Mouse (Mus musculus) monocyte, adult 2 months (primary cell): ENCODE data around the gene Dmrta1.
"Not testable (repeated sequence)": the region's sequence is repeated elsewhere in the genome, so short reads cannot be mapped to it uniquely, and the experiment has no call there.

Experiments
- DNase-seq, 2 experiments: peaks; one replicate each; pipeline ENCODE4 v3.0.0; 2022; ENCODE audit warnings: low spot score in 2 of 2, low read depth in 1 of 2

Dmrta1 gene

GRCm38 (mm10) chr4:89679195-89679594 lies at the start of gene Dmrta1:
Gene Dmrta1, plus strand, starts transcription at chr4:89679436.
- no peak for DNase-seq

DNA sequence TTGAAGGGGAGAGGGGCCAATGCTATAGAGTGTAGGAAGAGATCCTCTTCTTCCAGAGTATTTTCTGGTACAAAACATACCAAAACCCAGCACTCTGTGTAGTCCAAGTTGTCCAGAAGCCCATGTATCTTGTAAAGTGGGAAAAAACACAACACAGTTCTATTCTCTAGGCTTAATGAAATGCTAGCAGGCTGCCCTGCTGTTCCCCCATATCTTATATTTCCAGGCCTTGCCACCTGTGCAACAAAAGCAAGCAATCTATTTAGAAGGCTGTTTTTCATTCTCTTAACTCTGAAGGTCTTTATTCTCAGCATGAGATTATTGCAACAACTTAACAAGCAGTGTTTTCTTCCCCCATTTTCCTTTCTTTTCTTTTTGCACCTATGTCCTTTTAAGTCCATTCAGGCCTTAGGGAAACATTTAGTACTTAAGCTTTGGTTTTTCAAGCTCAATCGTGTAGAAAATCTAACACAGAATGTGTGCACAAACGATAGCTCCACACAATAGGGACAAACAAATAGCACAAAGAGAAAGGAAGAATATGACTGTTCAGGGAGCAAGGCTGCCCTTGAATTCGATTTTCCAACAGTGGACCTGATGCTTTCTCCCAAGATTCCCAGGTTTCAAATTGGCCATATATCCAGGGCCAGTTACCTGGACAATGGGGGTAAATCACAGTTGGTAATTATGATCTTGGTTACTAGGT lies 48.7 kb upstream of the Dmrta1 start:
- DNase-seq, result no peak

DNA sequence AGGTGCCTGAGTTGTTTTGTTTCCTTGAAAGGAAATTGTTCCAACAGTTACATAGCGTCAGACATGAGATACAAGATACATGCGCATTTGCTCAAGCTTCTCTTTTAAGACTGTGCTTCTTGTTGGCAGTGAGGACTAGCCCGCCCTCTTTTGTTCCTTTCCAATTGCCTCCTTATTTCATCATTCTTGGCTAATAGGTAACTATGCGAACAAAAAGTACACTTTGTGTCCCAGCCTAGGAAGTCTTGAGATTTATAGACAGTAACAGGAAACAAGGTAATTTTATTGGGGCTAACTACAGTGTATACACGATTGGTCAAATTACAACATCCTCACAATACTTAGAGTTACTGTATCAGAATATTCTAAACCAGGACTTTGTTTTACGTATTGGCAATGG lies 47.7 kb upstream of the Dmrta1 start:
- no peak for DNase-seq

DNA sequence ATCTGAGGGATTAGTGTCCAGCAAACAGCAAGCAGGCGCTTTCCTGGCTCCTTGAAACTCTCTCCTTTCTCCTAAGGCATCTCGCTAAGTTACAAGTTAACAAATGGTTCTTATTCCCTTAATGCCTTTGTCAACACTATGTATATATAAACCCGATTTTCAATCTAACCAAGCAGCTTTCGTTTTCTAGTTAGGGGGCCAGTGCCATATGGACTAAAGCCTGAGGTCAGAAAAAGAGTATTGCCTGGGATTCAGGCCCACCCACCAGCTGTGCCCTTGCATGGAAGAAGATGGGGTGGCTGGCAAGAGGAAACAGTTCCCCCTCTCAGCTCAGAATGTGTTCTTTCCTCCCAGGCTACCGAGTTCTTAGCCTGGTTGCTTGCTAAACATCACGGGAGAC lies 40.6 kb upstream of the Dmrta1 start:
- no peak for DNase-seq

GRCm38 (mm10) chr4:89644235-89645115 lies 34.8 kb upstream of the Dmrta1 start:
- no peak for DNase-seq

- no peak for DNase-seq
Observed at GRCm38 (mm10) chr4:89650352-89651311, 28.6 kb upstream of the Dmrta1 start.

GRCm38 (mm10) chr4:89651312-89651686 lies 27.9 kb upstream of the Dmrta1 start:
- DNase-seq, result no peak

GRCm38 (mm10) chr4:89651779-89652178 lies 27.5 kb upstream of the Dmrta1 start:
- no peak for DNase-seq

- no peak for DNase-seq
Observed at GRCm38 (mm10) chr4:89663406-89663805, 15.8 kb upstream of the Dmrta1 start.

DNA sequence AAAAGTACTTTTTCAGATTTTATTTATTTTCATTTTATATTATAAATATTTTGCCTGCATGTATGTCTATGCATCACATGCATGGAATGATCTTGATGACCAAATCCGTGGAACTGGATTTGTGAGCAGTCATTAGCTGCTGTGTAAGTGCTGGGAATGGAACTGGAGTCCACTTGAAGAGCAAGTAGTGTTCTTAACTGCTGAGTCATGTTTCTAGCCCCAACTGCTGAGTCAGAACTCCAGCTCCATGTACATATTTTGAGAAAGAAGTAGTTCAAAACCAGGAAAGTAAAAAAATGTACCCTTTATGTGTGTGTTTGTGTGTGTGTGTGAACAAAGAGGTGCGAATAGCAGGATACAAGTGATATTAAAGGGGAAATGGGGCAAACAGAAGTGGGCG lies 4.5 kb upstream of the Dmrta1 start:
- DNase-seq, result no peak

DNA sequence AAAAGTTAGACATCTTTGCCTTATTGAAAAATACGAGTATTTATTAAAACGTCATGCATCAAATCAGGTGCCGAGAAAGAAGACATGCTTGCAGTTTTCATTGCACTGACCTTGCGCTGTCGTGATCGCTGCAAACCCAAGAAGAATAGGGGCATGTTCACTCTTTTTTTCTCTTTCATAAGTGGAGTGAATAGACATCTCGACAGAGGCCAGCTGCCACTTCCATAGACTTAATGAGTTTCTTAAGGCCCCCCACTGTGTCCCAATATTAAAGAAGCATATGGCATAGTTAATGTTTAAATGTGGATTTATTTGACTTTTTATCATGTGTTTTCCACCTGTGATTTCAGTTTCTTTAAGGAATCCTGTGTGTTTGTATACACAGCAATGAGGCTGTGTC lies 1.3 kb upstream of the Dmrta1 start:
- no peak for DNase-seq

GRCm38 (mm10) chr4:89678713-89679112 lies 523 bp upstream of the Dmrta1 start:
- DNase-seq, result no peak

GRCm38 (mm10) chr4:89687961-89688803 lies 8.9 kb downstream of the Dmrta1 start:
- no peak for DNase-seq

DNA sequence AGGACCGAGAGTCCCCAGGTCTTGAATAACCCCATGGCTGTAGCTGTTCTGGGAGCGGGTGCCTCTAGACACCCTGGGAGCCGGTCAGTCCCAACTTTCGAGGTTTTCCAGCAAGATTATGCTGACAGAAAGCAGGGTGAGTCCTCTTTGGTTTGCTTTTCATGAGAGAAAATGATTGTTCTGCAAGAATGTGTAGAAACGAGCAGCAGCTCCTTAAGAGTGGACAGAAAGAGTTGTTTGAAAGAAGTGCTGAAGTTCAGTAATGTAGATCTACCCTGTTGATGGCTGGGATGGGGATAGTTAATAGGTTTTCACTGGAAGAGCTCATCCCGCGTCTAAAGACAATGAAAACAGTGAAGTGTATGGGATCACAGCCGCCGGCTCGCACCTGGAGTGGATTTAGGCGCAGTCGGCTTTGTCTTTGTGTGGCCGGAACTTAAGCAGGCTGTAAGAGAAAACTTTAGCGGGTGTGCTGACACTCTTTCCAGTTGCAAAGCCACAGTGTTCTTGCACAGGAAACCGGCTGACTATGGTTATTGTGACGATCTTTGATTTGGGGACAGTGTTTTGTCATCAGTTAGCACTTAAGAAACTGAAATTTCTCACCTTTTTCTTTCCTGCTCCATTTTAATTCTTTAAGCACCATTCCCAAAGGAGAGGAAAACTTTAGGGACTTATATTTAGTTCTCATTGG lies 9.7 kb downstream of the Dmrta1 start:
- DNase-seq, result no peak

DNA sequence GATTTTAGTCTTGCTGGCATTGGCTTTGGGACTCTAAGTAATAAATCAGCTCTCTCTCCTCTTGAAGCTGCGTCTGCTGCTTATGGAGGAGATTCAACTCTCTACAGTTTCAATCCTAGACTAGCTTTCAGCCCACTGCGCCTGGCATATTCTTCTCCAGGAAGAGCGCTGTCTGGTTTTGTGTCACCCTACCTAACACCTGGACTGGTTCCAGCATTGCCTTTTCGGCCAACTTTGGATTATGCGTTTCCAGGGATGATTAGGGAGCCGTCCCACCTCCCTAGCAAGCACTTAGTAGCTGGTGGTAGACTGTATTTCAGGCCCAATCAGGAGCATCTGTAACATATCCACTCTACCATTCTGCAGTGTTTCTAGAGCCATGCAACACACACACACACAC lies 12.7 kb downstream of the Dmrta1 start:
- no peak for DNase-seq

DNA sequence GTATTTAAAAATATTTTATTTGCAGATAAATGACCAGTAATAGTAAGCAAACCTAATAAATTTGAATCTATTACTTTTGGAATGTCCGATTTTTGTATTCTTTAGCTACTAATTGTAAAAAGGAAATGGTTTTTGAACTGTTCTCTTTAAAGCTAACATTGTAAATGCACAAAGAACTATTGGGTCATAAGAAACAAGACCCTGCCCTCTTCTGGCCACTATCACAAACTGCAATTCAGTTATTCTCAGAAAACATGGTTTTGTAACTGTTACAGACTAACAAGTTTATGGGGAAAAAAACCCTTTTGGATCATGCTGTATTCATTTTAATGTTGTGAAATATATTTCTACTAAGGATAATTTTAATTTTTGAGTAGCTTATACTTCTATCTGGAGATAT lies 13.5 kb downstream of the Dmrta1 start:
- no peak for DNase-seq

DNA sequence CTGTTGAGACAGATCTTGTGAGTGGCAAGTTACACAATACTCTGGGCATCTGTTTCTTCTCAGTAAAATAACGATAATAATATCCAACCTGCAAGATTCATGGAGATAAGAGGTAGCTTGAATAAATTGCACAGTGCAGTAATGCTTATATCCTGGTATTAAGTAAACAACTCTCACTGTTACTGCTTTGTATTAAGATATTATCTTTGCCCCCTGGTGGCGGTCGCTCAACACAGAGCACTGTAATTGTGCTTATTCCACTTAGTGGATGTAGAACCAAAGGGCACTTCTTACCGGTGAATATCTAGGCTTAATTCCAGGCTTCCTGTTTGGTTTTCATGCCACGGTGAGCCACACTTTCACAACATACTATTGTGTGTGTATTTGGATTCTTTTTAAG lies 16.4 kb downstream of the Dmrta1 start:
- no peak for DNase-seq

DNA sequence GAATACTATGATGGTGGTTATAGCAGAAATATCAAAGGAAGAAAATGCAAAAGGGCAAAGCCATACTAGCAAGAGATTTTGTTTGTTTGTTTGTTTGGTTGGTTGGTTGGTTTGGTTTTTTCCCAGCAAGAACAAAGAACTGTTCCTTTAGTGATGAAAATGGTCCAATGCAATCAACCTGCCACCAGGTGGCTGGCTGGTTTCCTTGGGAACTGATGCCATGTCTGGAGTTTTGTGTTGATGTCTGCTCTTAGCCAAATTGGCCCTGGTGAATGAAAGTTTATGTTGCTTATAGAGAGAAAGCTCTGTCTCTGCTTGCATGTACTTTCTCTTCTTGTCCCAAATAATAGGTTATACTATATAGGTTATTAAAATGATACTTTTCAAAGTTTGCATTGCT lies 18.7 kb downstream of the Dmrta1 start:
- no peak for DNase-seq

- DNase-seq, result not testable (repeated sequence)
Observed at GRCm38 (mm10) chr4:89723526-89724190, 44.4 kb downstream of the Dmrta1 start.
